Mouse (Mus musculus): Measurements from ENCODE around the gene Obscn. TPM values are rescaled to one million over a fixed set of nuclear protein-coding genes. Genes with fewer than 3 reads are reported as not detected.

Obscn gene
- polyA plus RNA-seq, 1 experiment from 2014 or later, result 2.4 TPM

DNA sequence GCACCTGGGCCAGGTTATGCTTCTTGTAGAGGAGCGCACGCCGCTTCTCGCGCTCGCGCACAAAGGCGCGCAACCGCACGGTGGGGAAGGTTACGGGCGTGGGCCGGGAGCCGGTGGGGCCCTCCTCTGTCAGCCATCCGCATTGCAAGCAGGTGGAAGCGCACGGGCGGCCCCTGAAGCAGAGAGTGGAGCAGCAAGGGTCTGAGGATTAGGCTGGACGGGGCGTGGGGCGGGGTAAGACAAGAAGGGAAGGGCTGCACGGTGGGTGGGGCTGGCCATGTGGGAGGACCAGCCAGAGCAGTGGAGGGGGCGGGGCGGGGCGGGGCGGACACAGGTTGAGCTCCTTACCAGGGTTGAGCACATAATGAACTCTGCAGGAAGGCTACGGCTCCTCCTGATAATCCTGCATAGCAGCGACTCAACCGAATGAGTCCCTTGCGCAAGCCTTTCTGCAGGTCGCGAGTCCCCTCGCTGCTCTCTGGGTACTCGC, 141.8 kb downstream of the Obscn start:
- H3K27me3 ChIP-seq, result peaks cover 25% of the 10 kb centered on the region
- H3K27ac ChIP-seq (replicated peaks), result no peak overlapping the region
- 2% methylated on average over 35 of the region's 35 CpGs for WGBS
- peaks cover 16% of the 10 kb centered on the region for H3K36me3 ChIP-seq
- peaks cover 8% of the 10 kb centered on the region for H3K4me1 ChIP-seq
- H3K4me2 ChIP-seq (replicated peaks), result peak overlapping the region; percentile 61
- peak; percentile 62 for ATAC-seq (ENCODE audit: insufficient number of reproducible peaks, low FRiP score, low TSS enrichment, low read depth)
- H3K9ac ChIP-seq, result no peak overlapping the region
- peak overlapping the region; percentile 35 for H3K4me3 ChIP-seq (replicated peaks)
- no peaks in the 10 kb centered on the region for H3K9me3 ChIP-seq (replicated peaks)

DNA sequence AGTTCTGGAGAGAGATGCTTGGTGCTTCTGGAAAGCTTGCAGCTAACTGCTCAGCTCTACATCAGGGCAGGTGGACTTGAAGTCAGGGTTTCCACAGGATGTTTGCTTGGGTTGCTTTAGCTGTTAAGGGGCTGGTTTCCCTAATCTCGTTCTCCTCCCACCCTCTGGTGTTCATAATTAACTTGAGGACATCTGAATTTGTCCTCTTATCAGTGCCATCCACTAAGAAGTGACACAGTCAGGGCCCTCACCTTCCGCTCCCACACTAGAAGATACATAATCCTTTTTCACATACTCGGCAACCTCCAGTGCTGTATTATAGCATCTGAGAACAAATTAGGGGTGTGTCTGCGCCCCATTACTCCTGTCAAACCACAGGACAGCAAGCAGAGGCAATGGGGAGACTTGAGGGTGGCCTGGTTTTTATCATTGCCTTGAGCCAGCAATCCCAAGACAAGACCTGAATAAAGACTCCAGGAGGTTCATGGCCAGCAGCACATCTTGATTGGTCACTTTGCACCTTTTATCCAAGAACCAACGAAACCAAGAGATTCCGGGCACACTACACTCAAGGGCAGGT, 143.0 kb downstream of the Obscn start:
- Histone ChIP-seq H3K9me3 (replicated peaks) (no peaks in the 10 kb centered on the region), H3K36me3 (peaks cover 27% of the 10 kb centered on the region), H3K27me3 (peaks cover 25% of the 10 kb centered on the region), H3K27ac (replicated peaks) (no peak overlapping the region), H3K4me3 (replicated peaks) (no peak overlapping the region), H3K9ac (no peak overlapping the region), H3K4me1 (peaks cover 8% of the 10 kb centered on the region), H3K4me2 (replicated peaks) (no peak overlapping the region)
- WGBS, result 77% methylated on average over 6 of the region's 6 CpGs
- ATAC-seq (ENCODE audit: insufficient number of reproducible peaks, low FRiP score, low TSS enrichment, low read depth), result no peak

DNA sequence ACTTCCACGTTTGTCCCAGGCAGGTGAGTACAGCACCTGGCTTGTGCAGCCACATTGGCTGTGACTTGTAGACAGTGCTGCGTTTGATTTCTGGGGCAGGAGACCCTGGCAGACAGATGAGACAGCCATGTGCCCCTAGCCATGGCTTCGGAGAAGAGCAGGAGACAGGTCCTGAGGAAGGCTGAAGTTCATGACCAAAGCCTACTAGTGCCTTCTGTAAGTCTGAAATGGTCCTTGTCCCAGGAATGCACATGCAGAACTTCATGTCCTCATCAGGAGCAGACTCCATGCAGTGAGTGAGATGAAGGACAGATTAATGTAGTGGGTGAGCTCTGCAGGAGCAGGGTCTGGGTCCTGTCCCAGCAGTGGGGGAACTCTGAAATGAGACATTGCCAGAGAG, 144.3 kb downstream of the Obscn start:
- 78% methylated on average over 3 of the region's 3 CpGs for WGBS
- peaks cover 25% of the 10 kb centered on the region for H3K27me3 ChIP-seq
- no peak overlapping the region for H3K27ac ChIP-seq (replicated peaks)
- no peak for ATAC-seq (ENCODE audit: insufficient number of reproducible peaks, low FRiP score, low TSS enrichment, low read depth)
- H3K4me3 ChIP-seq (replicated peaks), result no peak overlapping the region
- no peak overlapping the region for H3K9ac ChIP-seq
- no peaks in the 10 kb centered on the region for H3K9me3 ChIP-seq (replicated peaks)
- peaks cover 39% of the 10 kb centered on the region for H3K36me3 ChIP-seq
- H3K4me1 ChIP-seq, result peaks cover 8% of the 10 kb centered on the region
- no peak overlapping the region for H3K4me2 ChIP-seq (replicated peaks)

DNA sequence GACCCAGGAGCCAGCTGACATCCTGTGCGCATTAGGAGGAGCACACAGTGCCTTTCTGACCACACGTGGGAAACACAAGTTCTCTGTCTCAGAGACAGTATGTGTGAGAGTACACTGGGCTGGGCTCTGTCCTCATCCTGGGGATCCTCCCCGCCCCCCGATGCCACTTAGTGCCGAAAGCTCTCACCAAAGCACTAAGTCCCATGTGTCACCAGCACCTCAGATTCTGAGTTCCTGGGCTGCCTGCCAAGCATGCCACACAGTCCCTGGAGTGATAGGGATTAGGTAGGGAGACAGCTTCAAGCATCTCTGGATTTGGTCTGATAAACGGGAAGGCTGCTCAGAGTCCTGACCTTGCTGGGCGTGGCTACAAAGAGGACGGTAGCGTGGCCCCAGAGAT, 145.4 kb downstream of the Obscn start:
- Histone ChIP-seq H3K9ac (no peak overlapping the region), H3K4me1 (peaks cover 8% of the 10 kb centered on the region), H3K4me3 (replicated peaks) (no peak overlapping the region), H3K36me3 (peaks cover 50% of the 10 kb centered on the region), H3K27ac (replicated peaks) (no peak overlapping the region), H3K27me3 (peaks cover 22% of the 10 kb centered on the region), H3K4me2 (replicated peaks) (no peak overlapping the region), H3K9me3 (replicated peaks) (no peaks in the 10 kb centered on the region)
- WGBS, result 75% methylated on average over 9 of the region's 9 CpGs
- ATAC-seq (ENCODE audit: insufficient number of reproducible peaks, low FRiP score, low TSS enrichment, low read depth), result no peak

- peaks cover 56% of the 10 kb centered on the region for H3K36me3 ChIP-seq
- H3K4me2 ChIP-seq (replicated peaks), result no peak overlapping the region
- peaks cover 8% of the 10 kb centered on the region for H3K4me1 ChIP-seq
- ATAC-seq (ENCODE audit: insufficient number of reproducible peaks, low FRiP score, low TSS enrichment, low read depth), result no peak
- H3K9me3 ChIP-seq (replicated peaks), result no peaks in the 10 kb centered on the region
- H3K4me3 ChIP-seq (replicated peaks), result no peak overlapping the region
- 87% methylated on average over 17 of the region's 17 CpGs for WGBS
- H3K27ac ChIP-seq (replicated peaks), result no peak overlapping the region
- H3K27me3 ChIP-seq, result peaks cover 16% of the 10 kb centered on the region
- H3K9ac ChIP-seq, result no peak overlapping the region
Measured at GRCm38 (mm10) chr11:58990141-58990540, 146.1 kb downstream of the Obscn start.

DNA sequence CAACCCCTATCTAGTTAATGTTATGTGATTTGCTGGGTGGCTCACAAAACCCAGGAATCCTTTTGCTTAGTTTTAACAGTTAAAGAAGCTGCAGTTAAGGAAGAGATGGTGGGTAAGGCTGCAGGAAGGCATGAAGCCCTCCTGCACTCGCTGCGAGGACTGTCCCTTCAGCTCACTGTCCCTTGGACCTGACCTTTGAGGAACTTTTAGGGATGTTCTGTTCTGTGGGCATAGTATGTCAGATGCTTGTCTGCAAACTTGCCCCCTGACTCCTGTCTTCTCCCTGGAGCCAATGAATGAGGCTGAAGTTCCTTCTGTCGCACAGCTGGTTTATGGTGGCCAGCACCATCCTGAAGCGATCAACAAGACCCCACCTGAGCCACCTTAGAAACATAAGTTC, 147.0 kb downstream of the Obscn start:
- Histone ChIP-seq H3K4me2 (replicated peaks) (no peak overlapping the region), H3K4me3 (replicated peaks) (no peak overlapping the region), H3K4me1 (peaks cover 2% of the 10 kb centered on the region), H3K36me3 (peaks cover 65% of the 10 kb centered on the region), H3K27ac (replicated peaks) (no peak overlapping the region), H3K9me3 (replicated peaks) (no peaks in the 10 kb centered on the region), H3K27me3 (peaks cover 7% of the 10 kb centered on the region), H3K9ac (no peak overlapping the region)
- WGBS, result 92% methylated on average over 4 of the region's 4 CpGs
- no peak for ATAC-seq (ENCODE audit: insufficient number of reproducible peaks, low FRiP score, low TSS enrichment, low read depth)

GRCm38 (mm10) chr11:58985299-58985917, 150.8 kb downstream of the Obscn start:
- Histone ChIP-seq H3K27ac (replicated peaks) (no peak overlapping the region), H3K9me3 (replicated peaks) (no peaks in the 10 kb centered on the region), H3K4me3 (replicated peaks) (no peak overlapping the region), H3K27me3 (no peaks in the 10 kb centered on the region), H3K4me2 (replicated peaks) (no peak overlapping the region), H3K36me3 (peaks cover 79% of the 10 kb centered on the region), H3K4me1 (peaks cover 7% of the 10 kb centered on the region), H3K9ac (no peak overlapping the region; the same call in 1 of the 2 replicates)
- ATAC-seq (ENCODE audit: insufficient number of reproducible peaks, low FRiP score, low TSS enrichment, low read depth), result no peak
- 83% methylated on average over 3 of the region's 3 CpGs for WGBS

GRCm38 (mm10) chr11:58984657-58985056, 151.5 kb downstream of the Obscn start:
- no peak for ATAC-seq (ENCODE audit: insufficient number of reproducible peaks, low FRiP score, low TSS enrichment, low read depth)
- no peak overlapping the region for H3K4me3 ChIP-seq (replicated peaks)
- H3K4me1 ChIP-seq, result peaks cover 15% of the 10 kb centered on the region
- H3K9ac ChIP-seq, result no peak overlapping the region
- no peaks in the 10 kb centered on the region for H3K9me3 ChIP-seq (replicated peaks)
- H3K36me3 ChIP-seq, result peaks cover 72% of the 10 kb centered on the region
- no peak overlapping the region for H3K27ac ChIP-seq (replicated peaks)
- H3K27me3 ChIP-seq, result no peaks in the 10 kb centered on the region
- 95% methylated on average over 7 of the region's 7 CpGs for WGBS
- H3K4me2 ChIP-seq (replicated peaks), result no peak overlapping the region

GRCm38 (mm10) chr11:58983691-58984341, 152.4 kb downstream of the Obscn start:
- peaks cover 23% of the 10 kb centered on the region for H3K4me1 ChIP-seq
- H3K4me2 ChIP-seq (replicated peaks), result no peak overlapping the region
- WGBS, result 83% methylated on average over 6 of the region's 6 CpGs
- H3K9me3 ChIP-seq (replicated peaks), result no peaks in the 10 kb centered on the region
- no peak overlapping the region for H3K4me3 ChIP-seq (replicated peaks)
- H3K27me3 ChIP-seq, result no peaks in the 10 kb centered on the region
- peaks cover 64% of the 10 kb centered on the region for H3K36me3 ChIP-seq
- H3K27ac ChIP-seq (replicated peaks), result no peak overlapping the region
- H3K9ac ChIP-seq, result no peak overlapping the region
- no peak for ATAC-seq (ENCODE audit: insufficient number of reproducible peaks, low FRiP score, low TSS enrichment, low read depth)

DNA sequence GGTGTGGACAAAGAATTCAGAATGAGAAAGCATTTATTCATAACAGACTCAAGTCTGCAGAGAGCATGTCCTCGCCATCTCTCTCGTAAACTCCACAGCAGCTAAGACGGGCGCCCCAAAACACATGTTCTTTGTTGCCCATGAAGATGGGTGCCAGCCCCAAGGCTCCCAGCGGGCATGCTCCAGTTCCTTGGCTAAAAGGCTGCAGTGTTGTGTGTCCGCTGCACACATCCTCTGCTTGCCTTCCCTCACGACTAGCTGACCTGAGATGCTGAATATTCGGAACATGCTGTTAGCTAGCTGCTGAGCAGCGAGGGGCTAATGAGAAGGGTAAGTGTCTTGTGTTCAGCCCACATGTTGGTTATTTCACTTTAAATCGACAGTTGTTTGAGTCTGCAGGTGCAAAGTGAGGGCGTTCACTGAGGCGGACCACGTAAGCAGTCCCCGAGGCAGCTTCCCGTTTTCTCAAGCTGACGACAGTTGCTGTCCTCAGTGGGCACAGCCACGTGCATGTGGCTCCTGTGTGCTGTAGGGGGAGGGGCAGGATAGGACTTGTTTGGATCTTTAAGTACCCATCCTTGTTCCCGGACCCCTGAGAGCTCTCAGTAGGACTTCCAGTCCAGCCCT, 153.6 kb downstream of the Obscn start:
- WGBS, result 77% methylated on average over 18 of the region's 18 CpGs
- Histone ChIP-seq H3K4me1 (peaks cover 28% of the 10 kb centered on the region), H3K9me3 (replicated peaks) (no peaks in the 10 kb centered on the region), H3K4me2 (replicated peaks) (no peak overlapping the region), H3K4me3 (replicated peaks) (no peak overlapping the region), H3K9ac (no peak overlapping the region), H3K36me3 (peaks cover 52% of the 10 kb centered on the region), H3K27ac (replicated peaks) (peak overlapping the region; percentile 17; the same call in 1 of the 2 replicates), H3K27me3 (no peaks in the 10 kb centered on the region)
- no peak for ATAC-seq (ENCODE audit: insufficient number of reproducible peaks, low FRiP score, low TSS enrichment, low read depth)
